Mouse (Mus musculus) brain, embryonic 14.5 days (tissue): Measurements from ENCODE around the gene Gm10642.

ENCODE experiments used
- CTCF ChIP-seq: fragments of 200-500 bp; IDR thresholded peaks from 2 replicates; pipeline ENCODE4 v1.5.1; 2012; ENCODE audit warnings: inconsistent platforms, mild to moderate bottlenecking, moderate library complexity, borderline replicate concordance; ENCODE audit not compliant: insufficient read depth, insufficient read length; ENCODE audit errors: extremely low read depth
- POLR2A ChIP-seq: fragments of 200-500 bp; IDR thresholded peaks from 2 replicates; pipeline ENCODE4 v1.6.1; 2012; ENCODE audit warnings: mild to moderate bottlenecking, inconsistent platforms, borderline replicate concordance; ENCODE audit not compliant: poor library complexity, insufficient read depth, insufficient read length, severe bottlenecking; ENCODE audit errors: extremely low read depth

DNA sequence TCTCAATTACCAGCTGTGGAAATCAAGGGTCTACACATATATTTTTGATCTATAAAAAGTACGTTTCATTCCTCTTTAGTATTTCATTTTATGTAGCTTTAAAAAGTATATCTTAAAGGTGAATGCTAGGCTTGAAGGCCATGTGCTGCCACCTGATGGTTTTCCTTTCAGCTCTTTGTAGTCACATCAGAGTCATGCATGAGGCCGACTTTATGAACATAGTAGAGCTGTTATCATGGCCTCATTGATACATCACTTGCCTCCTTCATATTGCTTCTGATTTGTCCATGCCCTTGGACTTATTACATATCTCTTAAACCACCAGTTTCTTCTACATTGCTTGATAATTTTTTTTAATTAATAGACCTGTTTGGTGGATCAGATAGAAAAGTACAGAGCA lies 39.7 kb downstream of the Gm10642 start:
- TF ChIP-seq CTCF, result no peak
- no peak for TF ChIP-seq POLR2A
